Mouse (Mus musculus): ENCODE results near the gene Traf7. TPM values are rescaled to one million over a fixed set of nuclear protein-coding genes. Genes with fewer than 3 reads are reported as not detected.

Gene Traf7
- polyA plus RNA-seq, 1 experiment from 2014 or later = 59.4 TPM

DNA sequence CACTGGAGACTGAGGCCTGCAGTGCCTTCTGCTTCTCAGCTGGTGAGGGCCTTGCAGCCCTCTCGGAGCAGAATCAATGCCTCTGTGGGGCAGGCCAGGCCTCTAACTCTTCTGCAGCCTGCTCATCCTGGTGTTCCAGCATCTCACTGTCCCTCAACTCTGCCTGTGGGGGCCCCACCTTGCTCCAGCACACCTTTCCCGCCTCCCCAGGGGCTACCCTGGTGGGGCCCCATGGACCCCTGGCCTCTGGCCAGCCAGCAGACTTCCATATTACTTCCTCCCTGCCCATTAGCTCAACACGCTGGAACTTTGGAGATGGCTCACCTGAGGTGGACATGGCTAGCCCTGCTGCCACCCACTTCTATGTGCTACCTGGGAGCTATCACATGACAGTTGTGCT is 37.4 kb upstream of the Traf7 start:
- no peak for ATAC-seq (replicated peaks; ENCODE audit: low FRiP score, low read depth)

DNA sequence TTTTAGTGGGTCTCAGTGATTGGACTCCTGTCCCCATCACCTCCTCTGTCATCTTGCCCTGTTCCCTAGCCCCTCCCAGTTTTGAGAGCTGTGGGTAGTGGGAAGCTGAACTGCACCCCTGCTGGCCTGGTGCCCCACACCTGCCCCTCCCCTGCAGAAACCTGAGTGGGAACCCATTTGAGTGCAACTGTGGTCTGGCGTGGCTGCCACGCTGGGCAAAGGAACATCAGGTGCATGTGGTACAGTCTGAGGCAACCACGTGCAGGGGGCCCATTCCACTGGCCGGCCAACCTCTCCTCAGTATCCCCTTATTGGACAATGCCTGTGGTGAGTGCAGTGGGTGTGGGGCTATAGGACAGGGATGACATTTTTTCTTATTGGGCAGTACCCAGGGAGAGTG is 36.7 kb upstream of the Traf7 start:
- H3K9me3 ChIP-seq (replicated peaks; ENCODE audit: low read length) = no peaks in the 10 kb centered on the region
- no peaks in the 10 kb centered on the region for H3K27me3 ChIP-seq (ENCODE audit: insufficient read depth, low read length)
- peaks cover 2% of the 10 kb centered on the region; the same call in 1 of the 2 replicates for H3K4me1 ChIP-seq (replicated peaks; ENCODE audit: insufficient read depth, low read length)
- H3K4me3 ChIP-seq (replicated peaks; ENCODE audit: low read depth, low read length) = no peak overlapping the region
- no peak overlapping the region for H3K27ac ChIP-seq
- 83% methylated on average over 4 of the region's 4 CpGs for WGBS
- no peak overlapping the region for H3K4me2 ChIP-seq (ENCODE audit: low read length)
- TF ChIP-seq CTCF (IDR thresholded peaks at IDR 0.05; ENCODE audit: low read depth) = no peak
- no peak for ATAC-seq (replicated peaks; ENCODE audit: low FRiP score, low read depth)
- no peak overlapping the region for H3K9ac ChIP-seq (ENCODE audit: low read depth, low read length)
- peaks cover 22% of the 10 kb centered on the region; the same call in 1 of the 2 replicates for H3K36me3 ChIP-seq (ENCODE audit: insufficient read depth, low read length)
- no peak for DNase-seq (ENCODE audit: low spot score)

More for the DNA sequence above, 37.4 kb upstream of the Traf7 start:
- H3K4me2 ChIP-seq (ENCODE audit: low read length) = no peak overlapping the region
- H3K27ac ChIP-seq = no peak overlapping the region
- no peak for TF ChIP-seq CTCF (IDR thresholded peaks at IDR 0.05; ENCODE audit: low read depth)
- no peaks in the 10 kb centered on the region for H3K27me3 ChIP-seq (ENCODE audit: insufficient read depth, low read length)
- no peak overlapping the region for H3K9ac ChIP-seq (ENCODE audit: low read depth, low read length)
- H3K9me3 ChIP-seq (replicated peaks; ENCODE audit: low read length) = no peaks in the 10 kb centered on the region
- no peak for DNase-seq (ENCODE audit: low spot score)
- peaks cover 27% of the 10 kb centered on the region; the same call in 1 of the 2 replicates for H3K36me3 ChIP-seq (ENCODE audit: insufficient read depth, low read length)
- H3K4me3 ChIP-seq (replicated peaks; ENCODE audit: low read depth, low read length) = no peak overlapping the region
- WGBS = 89% methylated on average over 3 of the region's 3 CpGs
- H3K4me1 ChIP-seq (replicated peaks; ENCODE audit: insufficient read depth, low read length) = no peaks in the 10 kb centered on the region

DNA sequence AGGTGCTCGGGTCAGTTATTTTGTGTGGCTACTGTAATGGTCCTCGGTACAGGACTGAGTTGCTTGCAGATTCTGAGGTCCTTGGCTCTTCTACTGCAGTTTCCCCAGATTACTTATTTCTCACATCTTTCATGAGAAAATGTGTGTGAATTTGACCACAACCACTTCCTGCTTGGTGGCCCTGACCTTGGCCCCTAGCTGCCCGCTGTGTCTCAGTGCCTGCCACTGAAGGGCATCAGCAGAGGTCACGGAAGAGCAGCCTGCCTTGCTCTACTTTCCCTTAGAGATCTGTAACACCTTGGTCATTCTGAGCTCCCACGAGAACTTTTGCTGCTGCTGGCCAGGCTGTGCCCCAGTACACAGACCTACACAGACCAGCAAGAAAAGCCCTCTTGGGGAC is 35.9 kb upstream of the Traf7 start:
- Histone ChIP-seq H3K4me1 (replicated peaks; ENCODE audit: insufficient read depth, low read length) (peaks cover 8% of the 10 kb centered on the region; the same call in 1 of the 2 replicates), H3K36me3 (ENCODE audit: insufficient read depth, low read length) (peaks cover 17% of the 10 kb centered on the region; the same call in 1 of the 2 replicates), H3K27me3 (ENCODE audit: insufficient read depth, low read length) (no peaks in the 10 kb centered on the region), H3K4me2 (ENCODE audit: low read length) (no peak overlapping the region), H3K9me3 (replicated peaks; ENCODE audit: low read length) (no peaks in the 10 kb centered on the region), H3K27ac (no peak overlapping the region), H3K9ac (ENCODE audit: low read depth, low read length) (no peak overlapping the region), H3K4me3 (replicated peaks; ENCODE audit: low read depth, low read length) (no peak overlapping the region)
- TF ChIP-seq CTCF (IDR thresholded peaks at IDR 0.05; ENCODE audit: low read depth) = no peak
- WGBS = 73% methylated on average over 5 of the region's 5 CpGs
- no peak for DNase-seq (ENCODE audit: low spot score)
- no peak for ATAC-seq (replicated peaks; ENCODE audit: low FRiP score, low read depth)

DNA sequence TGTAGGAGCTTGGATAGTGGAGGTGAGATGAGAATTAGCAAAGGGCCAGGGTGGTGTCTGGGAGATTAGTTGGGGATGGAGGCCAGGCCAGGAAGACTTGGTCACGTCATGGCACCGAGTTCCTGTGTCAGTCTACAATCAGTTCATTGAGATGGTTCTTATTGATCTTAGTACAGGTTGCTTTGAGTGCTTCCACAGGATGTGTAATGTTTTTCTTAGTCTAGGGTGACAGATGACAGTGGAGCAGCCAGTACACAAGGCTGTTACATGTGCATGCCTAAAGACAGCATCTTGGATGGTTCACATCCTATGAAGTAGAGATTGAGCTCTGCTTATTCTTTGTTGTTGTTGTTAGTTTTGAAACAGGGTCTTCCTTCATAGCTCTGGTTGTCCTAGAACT is 33.9 kb upstream of the Traf7 start:
- H3K27ac ChIP-seq = no peak overlapping the region
- ATAC-seq (replicated peaks; ENCODE audit: low FRiP score, low read depth) = no peak
- no peak for DNase-seq (ENCODE audit: low spot score)
- WGBS = 86% methylated on average over 2 of the region's 2 CpGs
- no peak overlapping the region for H3K9ac ChIP-seq (ENCODE audit: low read depth, low read length)
- no peaks in the 10 kb centered on the region for H3K9me3 ChIP-seq (replicated peaks; ENCODE audit: low read length)
- TF ChIP-seq CTCF (IDR thresholded peaks at IDR 0.05; ENCODE audit: low read depth) = no peak
- no peaks in the 10 kb centered on the region for H3K27me3 ChIP-seq (ENCODE audit: insufficient read depth, low read length)
- peaks cover 12% of the 10 kb centered on the region for H3K4me1 ChIP-seq (replicated peaks; ENCODE audit: insufficient read depth, low read length)
- no peak overlapping the region for H3K4me3 ChIP-seq (replicated peaks; ENCODE audit: low read depth, low read length)
- peaks cover 10% of the 10 kb centered on the region; the same call in 1 of the 2 replicates for H3K36me3 ChIP-seq (ENCODE audit: insufficient read depth, low read length)
- H3K4me2 ChIP-seq (ENCODE audit: low read length) = no peak overlapping the region

DNA sequence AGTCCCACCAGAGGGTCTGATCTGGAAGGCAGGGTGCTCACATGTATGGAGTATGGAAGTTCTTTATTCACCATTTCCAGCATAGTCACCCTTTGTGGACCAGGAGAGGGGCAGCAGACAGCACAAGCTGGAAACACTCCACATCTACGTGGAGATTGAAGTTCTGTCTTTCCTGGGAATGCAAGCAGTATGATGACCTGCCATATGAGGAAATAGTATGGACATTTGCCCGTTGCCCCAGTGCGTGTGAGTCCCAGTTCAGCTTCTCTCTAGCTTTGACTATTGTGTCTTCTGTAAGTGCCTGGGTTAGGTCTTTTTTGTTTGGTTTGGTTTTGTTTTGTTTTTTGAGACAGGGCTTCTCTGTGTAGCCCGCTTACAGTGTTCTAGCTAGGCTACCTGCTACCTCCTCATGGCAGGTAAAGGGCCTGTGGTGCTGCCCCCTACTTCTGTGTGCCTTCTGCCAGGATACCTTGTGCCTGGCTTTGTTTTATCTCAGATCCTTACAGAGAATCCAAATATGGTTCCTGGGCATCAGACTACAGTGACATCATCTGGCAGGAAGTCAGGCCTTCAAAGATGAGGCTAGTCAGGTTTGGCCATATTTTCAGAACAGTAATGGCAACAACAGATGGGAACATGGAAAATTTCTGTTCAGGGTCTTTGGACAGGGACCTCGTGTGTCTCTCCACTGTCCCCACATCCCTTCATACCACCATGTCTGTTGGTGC is 32.7 kb upstream of the Traf7 start:
- Histone ChIP-seq H3K4me1 (replicated peaks; ENCODE audit: insufficient read depth, low read length) (peaks cover 12% of the 10 kb centered on the region), H3K9ac (ENCODE audit: low read depth, low read length) (no peak overlapping the region), H3K27ac (no peak overlapping the region; the same call in 1 of the 2 replicates), H3K4me3 (replicated peaks; ENCODE audit: low read depth, low read length) (no peak overlapping the region), H3K9me3 (replicated peaks; ENCODE audit: low read length) (no peaks in the 10 kb centered on the region), H3K4me2 (ENCODE audit: low read length) (no peak overlapping the region), H3K27me3 (ENCODE audit: insufficient read depth, low read length) (no peaks in the 10 kb centered on the region), H3K36me3 (ENCODE audit: insufficient read depth, low read length) (peaks cover 7% of the 10 kb centered on the region; the same call in 1 of the 2 replicates)
- no peak for ATAC-seq (replicated peaks; ENCODE audit: low FRiP score, low read depth)
- WGBS = 91% methylated on average over 5 of the region's 5 CpGs
- TF ChIP-seq CTCF (IDR thresholded peaks at IDR 0.05; ENCODE audit: low read depth) = no peak
- DNase-seq (ENCODE audit: low spot score) = no peak

DNA sequence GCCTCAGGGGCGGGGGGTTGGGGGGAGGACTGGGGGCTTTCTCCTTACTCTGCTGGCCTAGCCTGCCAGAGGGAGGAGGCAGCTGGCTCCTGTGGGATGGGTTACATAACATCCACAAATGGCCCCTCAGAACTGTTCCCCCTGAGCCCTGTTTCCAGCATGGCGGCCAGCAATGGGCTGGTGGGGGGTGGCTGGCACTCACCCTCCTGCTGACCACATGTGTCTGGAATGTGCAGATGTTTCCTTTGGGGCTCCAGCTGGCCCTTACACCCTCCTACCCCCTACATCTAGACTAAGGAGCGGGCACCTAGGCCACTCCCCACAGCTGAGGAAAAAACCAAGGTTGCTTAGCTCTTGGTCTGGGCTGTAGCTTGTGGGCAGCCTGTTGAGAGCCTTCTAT is 31.4 kb upstream of the Traf7 start:
- Histone ChIP-seq H3K4me3 (replicated peaks; ENCODE audit: low read depth, low read length) (no peak overlapping the region), H3K4me2 (ENCODE audit: low read length) (peak overlapping the region; percentile 19; the same call in 1 of the 2 replicates), H3K4me1 (replicated peaks; ENCODE audit: insufficient read depth, low read length) (peaks cover 12% of the 10 kb centered on the region), H3K27ac (peak overlapping the region; percentile 93), H3K36me3 (ENCODE audit: insufficient read depth, low read length) (0 out of 2 replicates have a peak, but pooled peaks cover 1% of the 10 kb centered on the region), H3K9ac (ENCODE audit: low read depth, low read length) (0 out of 2 replicates have a peak overlapping the region, but pooled peaks have one; percentile 1), H3K9me3 (replicated peaks; ENCODE audit: low read length) (no peaks in the 10 kb centered on the region), H3K27me3 (ENCODE audit: insufficient read depth, low read length) (no peaks in the 10 kb centered on the region)
- ATAC-seq (replicated peaks; ENCODE audit: low FRiP score, low read depth) (peak; percentile 50; the same call in 1 of the 2 replicates), DNase-seq (ENCODE audit: low spot score) (peak; percentile 35)
- TF ChIP-seq CTCF (IDR thresholded peaks at IDR 0.05; ENCODE audit: low read depth) = no peak
- 60% methylated on average over 3 of the region's 3 CpGs for WGBS

All from kidney, postnatal 0 days (tissue).